Mouse (Mus musculus): ENCODE measurements around the gene Vamp1.

DNA sequence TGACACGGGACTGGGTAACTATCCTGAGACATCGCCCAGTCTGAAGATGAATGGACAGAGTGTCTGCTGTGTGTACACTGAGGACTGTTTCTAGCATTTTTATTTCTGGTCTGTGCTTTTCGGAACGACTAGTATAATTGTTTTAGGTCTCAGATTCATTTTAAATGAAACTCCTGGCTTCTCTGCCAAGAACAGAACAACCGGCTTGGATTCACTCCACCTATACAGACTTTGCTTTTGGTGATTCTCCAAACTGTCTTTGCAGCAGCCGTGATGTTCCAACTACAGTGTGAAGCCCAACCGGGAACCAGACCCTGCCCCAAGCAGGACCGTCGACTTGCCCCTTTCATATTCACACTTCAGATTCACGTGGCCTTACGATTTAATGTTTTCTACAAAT, 2.5 kb downstream of the Vamp1 start:
- TF ChIP-seq CTCF (IDR thresholded peaks at IDR 0.05; ENCODE audit: low read depth, low read length) (no peak), POLR2A (IDR thresholded peaks at IDR 0.05; ENCODE audit: extremely low read depth, insufficient read depth, low read length) (no peak)
